In genomic region chr2:55479933-55480601, GRCm38 (mm10) we compare ENCODE assay signal across 10 mouse cellular contexts. TPM values are rescaled to one million over a fixed set of nuclear protein-coding genes. Genes with fewer than 3 reads are reported as not detected.
DNase-seq lines count a peak whose midpoint lies in the region; ATAC-seq lines count a peak whose summit lies in the region.
"Had no signal": no experiment of that assay in that cellular context is flagged by ENCODE, and none has a peak within 500 bp of the region (broad histone marks: within the 10 kb centered on the region; RNA-seq: fewer than 3 reads in every experiment).

No protein-coding gene starts in this region.

- no peak overlapping the region for H3K4me3 ChIP-seq in forebrain, embryonic 13.5 days
- H3K4me3 ChIP-seq in forebrain, embryonic 11.5 days (ENCODE audit: low read depth, low read length), result no peak overlapping the region
- no peak overlapping the region for H3K4me3 ChIP-seq in neural tube, embryonic 13.5 days
- H3K4me3 ChIP-seq in neural tube, embryonic 15.5 days (replicated peaks), result no peak overlapping the region
- H3K4me3 ChIP-seq in midbrain, embryonic 16.5 days (ENCODE audit: low read depth, low read length), result no peak overlapping the region
- H3K4me3 ChIP-seq: megakaryocyte, embryonic 14.5 days had no signal

- H3K9ac ChIP-seq in forebrain, embryonic 13.5 days, result no peak overlapping the region
- H3K9ac ChIP-seq in forebrain, embryonic 11.5 days (ENCODE audit: low read length), result no peak overlapping the region
- no peak overlapping the region for H3K9ac ChIP-seq in neural tube, embryonic 13.5 days
- no peak overlapping the region for H3K9ac ChIP-seq in neural tube, embryonic 15.5 days (replicated peaks)
- H3K9ac ChIP-seq in midbrain, embryonic 16.5 days (ENCODE audit: low read depth, low read length), result no peak overlapping the region

- H3K36me3 ChIP-seq in forebrain, embryonic 13.5 days (ENCODE audit: poor library complexity, severe bottlenecking), result no peaks in the 10 kb centered on the region
- no peaks in the 10 kb centered on the region for H3K36me3 ChIP-seq in forebrain, embryonic 11.5 days (ENCODE audit: control insufficient read depth, insufficient read depth, low read length)
- H3K36me3 ChIP-seq in neural tube, embryonic 13.5 days, result no peaks in the 10 kb centered on the region
- H3K36me3 ChIP-seq in neural tube, embryonic 15.5 days, result no peaks in the 10 kb centered on the region
- H3K36me3 ChIP-seq in midbrain, embryonic 16.5 days (ENCODE audit: control insufficient read depth, insufficient read depth, low read length), result no peaks in the 10 kb centered on the region

- WGBS in forebrain, embryonic 13.5 days, result 67% methylated on average over 4 of the region's 4 CpGs
- WGBS in forebrain, embryonic 11.5 days, result 87% methylated on average over 4 of the region's 4 CpGs
- WGBS in neural tube, embryonic 13.5 days, result 64% methylated on average over 4 of the region's 4 CpGs
- 51% methylated on average over 4 of the region's 4 CpGs for WGBS in neural tube, embryonic 15.5 days
- 73% methylated on average over 4 of the region's 4 CpGs for WGBS in midbrain, embryonic 16.5 days

- no peaks in the 10 kb centered on the region for H3K4me1 ChIP-seq in forebrain, embryonic 13.5 days
- H3K4me1 ChIP-seq in forebrain, embryonic 11.5 days (replicated peaks; ENCODE audit: control insufficient read depth, insufficient read depth, low read length), result no peaks in the 10 kb centered on the region
- H3K4me1 ChIP-seq in neural tube, embryonic 13.5 days (replicated peaks), result no peaks in the 10 kb centered on the region
- no peaks in the 10 kb centered on the region for H3K4me1 ChIP-seq in neural tube, embryonic 15.5 days
- no peaks in the 10 kb centered on the region for H3K4me1 ChIP-seq in midbrain, embryonic 16.5 days (ENCODE audit: control insufficient read depth, insufficient read depth, low read length)
- H3K4me1 ChIP-seq: megakaryocyte, embryonic 14.5 days had no signal

- intact Hi-C loops in heart, postnatal 10 days (cut with DNase I), result loop anchor here (5.0 kb wide), 1 partner anchor 43 kb away; the partner anchor contains the start of gene Kcnj3

- no peak overlapping the region for H3K4me2 ChIP-seq in forebrain, embryonic 13.5 days
- no peak overlapping the region for H3K4me2 ChIP-seq in forebrain, embryonic 11.5 days (ENCODE audit: low read depth, low read length, severe bottlenecking)
- H3K4me2 ChIP-seq in neural tube, embryonic 13.5 days, result no peak overlapping the region
- H3K4me2 ChIP-seq in neural tube, embryonic 15.5 days, result no peak overlapping the region
- H3K4me2 ChIP-seq in midbrain, embryonic 16.5 days (ENCODE audit: low read length), result no peak overlapping the region

- no peak for DNase-seq in forebrain, embryonic 11.5 days (ENCODE audit: low spot score)
- DNase-seq in heart, postnatal 10 days, result peak; percentile 66 to 69
- peak; percentile 6 for DNase-seq in retina, postnatal 1 day
- DNase-seq in thymus, postnatal 0 days (ENCODE audit: low spot score), result no peak
- DNase-seq: kidney, postnatal 36 days had no signal

- H3K27ac ChIP-seq in forebrain, embryonic 13.5 days, result peak overlapping the region; percentile 21; the same call in 1 of the 2 replicates
- H3K27ac ChIP-seq in forebrain, embryonic 11.5 days (ENCODE audit: low read depth, low read length), result no peak overlapping the region
- 0 out of 2 replicates have a peak overlapping the region, but pooled peaks have one; percentile 38 for H3K27ac ChIP-seq in neural tube, embryonic 13.5 days (replicated peaks)
- H3K27ac ChIP-seq in neural tube, embryonic 15.5 days (replicated peaks), result no peak overlapping the region
- H3K27ac ChIP-seq in midbrain, embryonic 16.5 days (ENCODE audit: low read length), result no peak overlapping the region

- peak; percentile 88 for ATAC-seq in forebrain, embryonic 13.5 days
- ATAC-seq in forebrain, embryonic 11.5 days (replicated peaks; ENCODE audit: low FRiP score), result no peak
- no peak for ATAC-seq in neural tube, embryonic 13.5 days (ENCODE audit: low read depth)
- ATAC-seq in neural tube, embryonic 15.5 days (ENCODE audit: low FRiP score), result no peak
- ATAC-seq in midbrain, embryonic 16.5 days, result no peak

- no peaks in the 10 kb centered on the region for H3K9me3 ChIP-seq in forebrain, embryonic 13.5 days (replicated peaks)
- H3K9me3 ChIP-seq in forebrain, embryonic 11.5 days (ENCODE audit: control insufficient read depth, low read length), result no peaks in the 10 kb centered on the region
- H3K9me3 ChIP-seq in neural tube, embryonic 13.5 days, result no peaks in the 10 kb centered on the region
- H3K9me3 ChIP-seq in neural tube, embryonic 15.5 days (replicated peaks), result no peaks in the 10 kb centered on the region
- no peaks in the 10 kb centered on the region for H3K9me3 ChIP-seq in midbrain, embryonic 16.5 days (replicated peaks; ENCODE audit: control insufficient read depth, low read length, poor library complexity, severe bottlenecking)
- H3K9me3 ChIP-seq: megakaryocyte, embryonic 14.5 days had no signal

- no peaks in the 10 kb centered on the region for H3K27me3 ChIP-seq in forebrain, embryonic 13.5 days
- no peaks in the 10 kb centered on the region for H3K27me3 ChIP-seq in forebrain, embryonic 11.5 days (ENCODE audit: control insufficient read depth, insufficient read depth, low read length)
- H3K27me3 ChIP-seq in neural tube, embryonic 13.5 days, result no peaks in the 10 kb centered on the region
- H3K27me3 ChIP-seq in neural tube, embryonic 15.5 days (replicated peaks), result no peaks in the 10 kb centered on the region
- no peaks in the 10 kb centered on the region for H3K27me3 ChIP-seq in midbrain, embryonic 16.5 days (ENCODE audit: control insufficient read depth, insufficient read depth, low read depth, low read length)
- H3K27me3 ChIP-seq: megakaryocyte, embryonic 14.5 days had no signal

RNA-seq across cellular contexts. Expression of gene Kcnj3, which starts 44.3 kb away (rescaled TPM):
- 2.2 and 2.5 TPM in 2 replicates for polyA plus RNA-seq in forebrain, embryonic 13.5 days (2015; fragmentation: Nextera tagmentation; extraction: Ambion mirVana)
- polyA plus RNA-seq in forebrain, embryonic 11.5 days (2014; fragmentation: Nextera tagmentation; extraction: Ambion mirVana), result 0.15 and 0.60 TPM in 2 replicates
- polyA plus RNA-seq in neural tube, embryonic 13.5 days (2015; fragmentation: Nextera tagmentation; extraction: Ambion mirVana), result 2.9 and 3.1 TPM in 2 replicates
- 5.0 and 5.4 TPM in 2 replicates for polyA plus RNA-seq in neural tube, embryonic 15.5 days (2015; fragmentation: Nextera tagmentation; extraction: Ambion mirVana)
- total RNA-seq in heart, postnatal 10 days (2021), result 10 to 100 TPM; 15.3 to 27.8 TPM
- 5.7 and 5.8 TPM in 2 replicates for polyA plus RNA-seq in midbrain, embryonic 16.5 days (2015; fragmentation: Nextera tagmentation; extraction: Ambion mirVana)
- 0.03 and 0.09 TPM in 2 replicates for polyA plus RNA-seq in thymus, postnatal 0 days (2015; fragmentation: Nextera tagmentation; extraction: Ambion mirVana)

Comparison
In these comparisons a context has a peak if more than half of its experiments do, and no peak if none do; other contexts are left out.
1. H3K27ac ChIP-seq: peak in forebrain, embryonic 13.5 days (single experiment) and neural tube, embryonic 13.5 days (single experiment); none in forebrain, embryonic 11.5 days (single experiment), neural tube, embryonic 15.5 days (single experiment) and midbrain, embryonic 16.5 days (single experiment).
2. DNase-seq: peak in heart, postnatal 10 days (2 of 2) and retina, postnatal 1 day (single experiment); none in forebrain, embryonic 11.5 days (single experiment) and thymus, postnatal 0 days (single experiment).